Mouse (Mus musculus): ENCODE data around the gene Mast4. TPM values are rescaled to one million over a fixed set of nuclear protein-coding genes. Genes with fewer than 3 reads are reported as not detected.

Mast4 gene
- polyA plus RNA-seq, 1 experiment from 2014 or later = 18.8 TPM

- Histone ChIP-seq H3K4me3 (no peak overlapping the region), H3K27ac (no peak overlapping the region), H3K9ac (no peak overlapping the region), H3K27me3 (replicated peaks) (no peaks in the 10 kb centered on the region), H3K9me3 (no peaks in the 10 kb centered on the region), H3K4me2 (replicated peaks) (no peak overlapping the region), H3K4me1 (peaks cover 9% of the 10 kb centered on the region), H3K36me3 (no peaks in the 10 kb centered on the region)
- no peak for ATAC-seq (ENCODE audit: low FRiP score, low read depth)
- 52% methylated on average over 7 of the region's 7 CpGs for WGBS
These were observed 238.8 kb downstream of the Mast4 start for GRCm38 (mm10) chr13:103095491-103095890.

GRCm38 (mm10) chr13:103094595-103094994 is 239.7 kb downstream of the Mast4 start:
- no peak overlapping the region for H3K27ac ChIP-seq

GRCm38 (mm10) chr13:103093713-103094112 is 240.6 kb downstream of the Mast4 start:
- Histone ChIP-seq H3K4me1 (peaks cover 9% of the 10 kb centered on the region), H3K36me3 (no peaks in the 10 kb centered on the region)
- ATAC-seq (ENCODE audit: low FRiP score, low read depth) = no peak

More at GRCm38 (mm10) chr13:103094595-103094994, 239.7 kb downstream of the Mast4 start:
- Histone ChIP-seq H3K27me3 (replicated peaks) (no peaks in the 10 kb centered on the region), H3K9ac (no peak overlapping the region), H3K9me3 (no peaks in the 10 kb centered on the region), H3K4me3 (no peak overlapping the region), H3K4me1 (peaks cover 9% of the 10 kb centered on the region), H3K36me3 (no peaks in the 10 kb centered on the region), H3K4me2 (replicated peaks) (0 out of 2 replicates have a peak overlapping the region, but pooled peaks have one; percentile 1)
- no peak for ATAC-seq (ENCODE audit: low FRiP score, low read depth)
- 70% methylated on average over 5 of the region's 5 CpGs for WGBS

GRCm38 (mm10) chr13:103085540-103086121 is 248.7 kb downstream of the Mast4 start:
- no peak overlapping the region for H3K9ac ChIP-seq
- no peak for ATAC-seq (ENCODE audit: low FRiP score, low read depth)
- 75% methylated on average over 15 of the region's 15 CpGs for WGBS
- no peaks in the 10 kb centered on the region for H3K36me3 ChIP-seq
- H3K27ac ChIP-seq = no peak overlapping the region
- no peaks in the 10 kb centered on the region for H3K9me3 ChIP-seq
- H3K4me3 ChIP-seq = no peak overlapping the region
- H3K4me1 ChIP-seq = no peaks in the 10 kb centered on the region
- no peaks in the 10 kb centered on the region for H3K27me3 ChIP-seq (replicated peaks)
- no peak overlapping the region for H3K4me2 ChIP-seq (replicated peaks)

More at GRCm38 (mm10) chr13:103093713-103094112, 240.6 kb downstream of the Mast4 start:
- Histone ChIP-seq H3K4me3 (no peak overlapping the region), H3K9me3 (no peaks in the 10 kb centered on the region), H3K27ac (no peak overlapping the region), H3K27me3 (replicated peaks) (no peaks in the 10 kb centered on the region), H3K9ac (no peak overlapping the region), H3K4me2 (replicated peaks) (no peak overlapping the region)
- WGBS = 73% methylated on average over 1 of the region's 1 CpGs

DNA sequence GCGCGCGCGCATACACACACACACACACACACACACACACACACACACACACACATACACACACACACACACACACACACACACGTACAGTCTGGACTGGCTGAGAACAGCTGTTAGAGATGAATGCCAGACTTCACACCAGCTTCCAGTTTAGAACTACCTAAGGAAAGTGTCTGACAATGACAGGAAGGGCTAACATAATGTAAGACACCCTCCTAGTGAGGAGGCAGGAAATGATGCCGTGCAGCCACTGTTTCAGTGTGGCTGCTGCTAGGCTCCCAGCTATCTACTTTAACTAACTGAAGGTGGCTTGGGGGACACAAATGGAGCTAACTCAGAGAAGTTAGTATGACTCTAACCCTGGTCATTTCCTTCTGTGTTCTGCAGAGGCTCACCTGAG is 251.4 kb downstream of the Mast4 start:
- no peaks in the 10 kb centered on the region for H3K27me3 ChIP-seq (replicated peaks)
- no peak overlapping the region for H3K9ac ChIP-seq
- 91% methylated on average over 6 of the region's 6 CpGs for WGBS
- H3K9me3 ChIP-seq = no peaks in the 10 kb centered on the region
- no peak overlapping the region for H3K4me3 ChIP-seq
- no peaks in the 10 kb centered on the region for H3K4me1 ChIP-seq
- no peaks in the 10 kb centered on the region for H3K36me3 ChIP-seq
- no peak for ATAC-seq (ENCODE audit: low FRiP score, low read depth)
- no peak overlapping the region for H3K27ac ChIP-seq
- no peak overlapping the region for H3K4me2 ChIP-seq (replicated peaks)

- 69% methylated on average over 4 of the region's 4 CpGs for WGBS
- no peaks in the 10 kb centered on the region for H3K36me3 ChIP-seq
- H3K9me3 ChIP-seq = no peaks in the 10 kb centered on the region
- no peak for ATAC-seq (ENCODE audit: low FRiP score, low read depth)
- H3K4me1 ChIP-seq = no peaks in the 10 kb centered on the region
- no peak overlapping the region for H3K4me2 ChIP-seq (replicated peaks)
- H3K27ac ChIP-seq = no peak overlapping the region
- H3K9ac ChIP-seq = no peak overlapping the region
- no peak overlapping the region for H3K4me3 ChIP-seq
- no peaks in the 10 kb centered on the region for H3K27me3 ChIP-seq (replicated peaks)
These were observed 254.5 kb downstream of the Mast4 start for GRCm38 (mm10) chr13:103079806-103080205.

GRCm38 (mm10) chr13:103078815-103079214 is 255.5 kb downstream of the Mast4 start:
- no peak overlapping the region for H3K9ac ChIP-seq
- no peak overlapping the region for H3K27ac ChIP-seq
- no peak overlapping the region for H3K4me2 ChIP-seq (replicated peaks)
- no peaks in the 10 kb centered on the region for H3K27me3 ChIP-seq (replicated peaks)
- no peak for ATAC-seq (ENCODE audit: low FRiP score, low read depth)
- no peaks in the 10 kb centered on the region for H3K9me3 ChIP-seq
- H3K36me3 ChIP-seq = no peaks in the 10 kb centered on the region
- no peak overlapping the region for H3K4me3 ChIP-seq
- no peaks in the 10 kb centered on the region for H3K4me1 ChIP-seq
- 93% methylated on average over 6 of the region's 6 CpGs for WGBS

DNA sequence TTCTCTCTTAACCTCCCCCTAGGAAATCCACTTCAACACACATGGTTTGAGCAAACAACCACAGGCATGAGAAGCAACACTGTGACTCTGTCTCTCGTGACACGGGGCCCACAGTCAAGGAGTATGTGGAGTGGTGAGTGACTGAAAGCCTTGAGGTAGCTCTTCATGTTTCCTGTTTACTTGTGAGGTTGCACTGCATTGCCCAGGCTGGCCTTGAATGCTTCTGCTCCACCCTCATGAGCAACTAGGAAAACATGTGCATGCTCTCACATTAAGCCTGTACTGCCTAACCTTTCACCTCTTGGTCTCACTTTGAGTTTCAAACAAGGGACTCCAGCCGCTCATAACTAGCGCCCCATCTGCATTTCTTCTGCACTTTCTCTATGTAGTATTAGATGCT is 260.8 kb downstream of the Mast4 start:
- H3K27me3 ChIP-seq (replicated peaks) = no peaks in the 10 kb centered on the region
- no peak for ATAC-seq (ENCODE audit: low FRiP score, low read depth)
- no peaks in the 10 kb centered on the region for H3K36me3 ChIP-seq
- no peaks in the 10 kb centered on the region for H3K4me1 ChIP-seq
- H3K4me2 ChIP-seq (replicated peaks) = no peak overlapping the region
- no peak overlapping the region for H3K4me3 ChIP-seq
- whole genome bisulfite sequencing = 85% methylated on average over 4 of the region's 4 CpGs
- H3K9me3 ChIP-seq = no peaks in the 10 kb centered on the region
- no peak overlapping the region for H3K27ac ChIP-seq
- no peak overlapping the region for H3K9ac ChIP-seq

DNA sequence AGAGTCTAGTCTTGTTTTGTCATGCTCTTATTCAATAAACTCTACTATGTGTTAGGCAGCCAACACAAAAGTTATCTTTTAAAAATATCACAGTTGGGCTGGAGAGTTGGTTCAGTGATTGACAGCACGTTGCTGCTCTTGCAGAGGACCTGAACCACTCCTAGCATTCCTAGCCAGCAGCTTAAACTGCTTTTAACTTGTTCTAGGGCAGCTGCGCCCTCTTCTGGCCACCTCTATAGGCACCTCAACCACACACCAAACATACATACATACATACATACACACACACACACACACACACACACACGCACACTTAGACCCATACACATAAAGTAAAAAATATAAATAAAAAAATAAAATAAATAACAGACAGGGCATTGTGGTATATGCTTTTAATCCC is 262.5 kb downstream of the Mast4 start:
- H3K27me3 ChIP-seq (replicated peaks) = no peaks in the 10 kb centered on the region
- H3K27ac ChIP-seq = no peak overlapping the region
- no peaks in the 10 kb centered on the region for H3K36me3 ChIP-seq
- no peak for ATAC-seq (ENCODE audit: low FRiP score, low read depth)
- H3K9me3 ChIP-seq = no peaks in the 10 kb centered on the region
- no peak overlapping the region for H3K9ac ChIP-seq
- no peak overlapping the region for H3K4me3 ChIP-seq
- 78% methylated on average over 3 of the region's 3 CpGs for WGBS
- H3K4me2 ChIP-seq (replicated peaks) = no peak overlapping the region
- H3K4me1 ChIP-seq = no peaks in the 10 kb centered on the region

DNA sequence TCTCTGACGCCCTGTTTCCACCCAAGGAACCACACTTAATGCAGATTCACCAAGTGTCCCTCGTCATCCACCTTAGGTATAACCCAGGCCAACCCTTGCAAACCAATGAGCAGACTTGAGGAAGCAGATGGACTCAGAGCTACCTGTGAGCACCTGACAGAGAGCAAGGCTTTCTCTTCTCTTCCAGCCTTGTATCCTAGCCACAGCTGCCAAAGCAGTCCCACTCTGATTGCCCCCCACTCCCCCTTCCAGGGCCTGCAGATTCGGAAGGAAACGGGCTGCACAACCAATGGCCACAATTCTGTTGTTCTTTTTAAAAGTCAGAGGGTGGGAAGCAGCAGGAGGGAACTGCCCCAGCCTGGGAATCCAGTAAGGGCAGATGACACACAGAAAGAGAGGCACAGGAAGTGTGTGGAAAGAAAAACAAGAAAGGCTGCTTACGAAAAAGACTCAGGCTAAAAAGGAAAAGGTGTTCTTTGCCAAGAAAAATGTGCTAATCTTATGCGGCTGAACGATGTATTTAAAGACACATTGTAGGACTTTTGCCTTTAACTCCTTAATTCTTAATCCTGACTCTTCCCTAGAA is 266.6 kb downstream of the Mast4 start:
- Histone ChIP-seq H3K4me3 (no peak overlapping the region), H3K9ac (no peak overlapping the region), H3K36me3 (no peaks in the 10 kb centered on the region), H3K9me3 (no peaks in the 10 kb centered on the region), H3K27me3 (replicated peaks) (no peaks in the 10 kb centered on the region), H3K4me1 (no peaks in the 10 kb centered on the region), H3K27ac (no peak overlapping the region), H3K4me2 (replicated peaks) (no peak overlapping the region)
- ATAC-seq (ENCODE audit: low FRiP score, low read depth) = no peak
- 36% methylated on average over 7 of the region's 7 CpGs for WGBS

GRCm38 (mm10) chr13:103065437-103065836 is 268.9 kb downstream of the Mast4 start:
- no peak overlapping the region for H3K4me2 ChIP-seq (replicated peaks)
- H3K36me3 ChIP-seq = no peaks in the 10 kb centered on the region
- no peaks in the 10 kb centered on the region for H3K9me3 ChIP-seq
- H3K4me1 ChIP-seq = no peaks in the 10 kb centered on the region
- 65% methylated on average over 7 of the region's 7 CpGs for WGBS
- no peak for ATAC-seq (ENCODE audit: low FRiP score, low read depth)
- no peaks in the 10 kb centered on the region for H3K27me3 ChIP-seq (replicated peaks)
- no peak overlapping the region for H3K4me3 ChIP-seq
- no peak overlapping the region for H3K27ac ChIP-seq
- no peak overlapping the region for H3K9ac ChIP-seq

DNA sequence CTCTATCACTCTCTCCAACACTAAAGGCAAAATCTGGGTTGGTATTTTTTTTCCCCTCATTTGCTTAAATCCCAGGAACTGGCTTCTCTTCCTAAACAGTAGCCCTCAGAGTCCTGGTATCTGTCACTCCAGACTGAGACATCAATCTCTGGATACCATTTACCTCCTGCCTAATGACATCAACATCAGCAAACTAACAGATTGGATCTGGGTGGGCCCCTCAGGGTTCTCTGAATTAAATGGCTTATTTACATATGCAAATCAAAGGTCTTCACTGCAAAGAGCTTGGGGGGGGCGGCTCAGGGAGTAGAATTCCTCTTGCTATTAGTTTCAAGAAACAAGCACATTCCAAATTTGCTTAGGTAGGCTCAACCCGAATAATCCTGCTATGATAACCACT is 272.6 kb downstream of the Mast4 start:
- Histone ChIP-seq H3K4me3 (no peak overlapping the region), H3K27me3 (replicated peaks) (no peaks in the 10 kb centered on the region), H3K27ac (no peak overlapping the region), H3K9ac (no peak overlapping the region), H3K9me3 (no peaks in the 10 kb centered on the region), H3K36me3 (no peaks in the 10 kb centered on the region), H3K4me2 (replicated peaks) (no peak overlapping the region), H3K4me1 (peaks cover 3% of the 10 kb centered on the region; the same call in 1 of the 2 replicates)
- WGBS = 76% methylated on average over 2 of the region's 2 CpGs
- ATAC-seq (ENCODE audit: low FRiP score, low read depth) = peak; percentile 63; the same call in 1 of the 2 replicates
